Mouse (Mus musculus): ENCODE data around the gene Sp9.

DNA sequence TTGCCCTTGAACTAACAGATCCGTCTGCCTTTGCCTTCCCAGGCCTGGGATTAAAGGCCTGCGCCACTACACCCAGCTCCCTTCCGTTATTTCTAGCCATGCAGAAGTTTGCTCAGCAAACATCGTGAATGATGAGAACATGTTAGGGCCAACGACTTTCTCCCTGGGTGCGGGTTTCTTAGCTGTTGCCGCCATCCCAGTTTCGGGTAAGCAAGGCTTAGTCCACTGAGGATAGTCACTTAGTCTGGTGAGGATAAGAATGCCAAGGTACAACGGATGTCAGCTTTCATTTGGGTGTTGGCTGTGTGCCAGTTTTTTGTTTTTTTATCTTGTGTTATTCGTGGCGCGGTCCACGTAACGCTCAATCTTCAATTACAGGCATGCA lies 41.4 kb downstream of the Sp9 start:
- TF ChIP-seq POLR2A (IDR thresholded peaks at IDR 0.05; ENCODE audit: borderline replicate concordance, insufficient read depth, low read length) (no peak), CTCF (IDR thresholded peaks at IDR 0.05; ENCODE audit: borderline replicate concordance, insufficient read depth, low read depth, low read length) (no peak)
